Mouse (Mus musculus) ES-E14 (cell line): ENCODE measurements around the gene Hba-a1.

Source experiments
- MAFK ChIP-seq: IDR thresholded peaks from 2 replicates; pipeline ENCODE4 v1.6.1; 2014; ENCODE audit warnings: mild to moderate bottlenecking, low read depth, low read length, inconsistent platforms; ENCODE audit not compliant: insufficient read depth
- ZC3H11A ChIP-seq: IDR thresholded peaks from 2 replicates; pipeline ENCODE4 v1.6.1; 2012; ENCODE audit warnings: low read depth, mild to moderate bottlenecking, inconsistent platforms, low read length, borderline replicate concordance
- ZNF384 ChIP-seq: IDR thresholded peaks from 2 replicates; pipeline ENCODE4 v1.6.1; 2012; ENCODE audit warnings: low read depth, low read length, inconsistent platforms

DNA sequence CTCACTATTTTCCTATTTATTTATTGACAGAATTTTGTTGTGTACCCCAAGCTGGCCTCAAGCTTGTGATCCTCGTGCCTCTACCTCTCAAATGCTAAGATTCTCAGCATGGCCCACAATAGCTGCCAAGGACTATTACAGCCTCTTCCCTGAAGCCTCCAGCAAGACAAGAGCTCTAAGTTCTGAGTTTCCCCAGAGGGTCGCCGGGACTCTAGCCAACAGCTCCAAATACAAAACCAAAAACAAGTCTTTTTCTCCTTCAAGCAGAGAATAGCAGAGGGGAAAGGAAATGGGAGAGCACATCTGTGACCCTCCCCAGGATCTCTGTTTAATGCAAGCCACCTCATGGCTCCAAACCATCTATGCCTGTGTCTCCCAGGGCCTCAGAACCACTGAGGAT is 39.2 kb upstream of the Hba-a1 start:
- TF ChIP-seq ZC3H11A = no peak
- TF ChIP-seq ZNF384 = no peak
- TF ChIP-seq MAFK = no peak
